Mouse (Mus musculus) neutrophil, adult 83 days (primary cell): ENCODE results near the gene Gm9972. TPM values are rescaled to one million over a fixed set of nuclear protein-coding genes. Genes with fewer than 3 reads are reported as not detected.

Source experiments
- total RNA-seq, 2 experiments: library from RNA; stranded (reverse); gene quantifications; one replicate each; pipeline ENCODE4 v1.2.4; 2023

The Gm9972 gene
- total RNA-seq, result not detected

GRCm38 (mm10) chr11:43035446-43035845 is at the start of gene Gm9972:
Gene Gm9972 (plus strand): TSS chr11:43035746.

Other genes with a start within 250 kb of the Gm9972 start
- gene Atp10b, start 114.1 kb downstream of the Gm9972 start, total RNA-seq, result not detected